Mouse (Mus musculus): ENCODE measurements around the gene Nol9.

DNA sequence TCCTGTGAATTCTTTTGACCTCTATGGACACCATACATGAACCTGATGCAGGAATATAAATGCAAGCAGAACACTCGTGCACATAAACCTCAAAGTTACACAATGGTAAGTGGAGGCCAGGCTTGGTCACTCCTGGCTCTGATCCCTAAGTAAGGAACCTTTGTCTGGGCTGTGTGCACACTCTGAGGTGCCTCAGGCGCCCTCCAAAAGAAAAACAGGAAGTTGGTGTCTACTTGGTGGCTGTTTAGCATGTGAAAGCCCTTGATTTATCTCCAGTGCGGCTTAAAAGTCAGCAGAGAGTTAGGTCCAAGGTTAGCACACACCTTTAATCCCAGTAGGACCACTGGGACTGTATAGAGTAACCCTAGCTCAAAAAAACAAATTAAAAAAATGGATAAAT, 39.6 kb upstream of the Nol9 start:
- TF ChIP-seq POLR2A (IDR thresholded peaks at IDR 0.05; ENCODE audit: control insufficient read depth, extremely low read depth, insufficient read depth, low read length, poor library complexity) (no peak), CTCF (IDR thresholded peaks at IDR 0.05; ENCODE audit: borderline replicate concordance, control insufficient read depth, extremely low read depth, insufficient read depth, low read length, poor library complexity) (no peak)
